Mouse (Mus musculus): ENCODE data around the gene Lysmd4. TPM values are rescaled to one million over a fixed set of nuclear protein-coding genes. Genes with fewer than 3 reads are reported as not detected.

Lysmd4 gene
- polyA plus RNA-seq, 1 experiment = 0.12 TPM

GRCm38 (mm10) chr7:67296419-67296818 is 74.1 kb downstream of the Lysmd4 start:
- Histone ChIP-seq H3K4me3 (replicated peaks) (no peak overlapping the region), H3K36me3 (ENCODE audit: control insufficient read depth) (no peaks in the 10 kb centered on the region; the same call in 1 of the 2 replicates), H3K9me3 (ENCODE audit: control insufficient read depth, low read length) (no peaks in the 10 kb centered on the region), H3K27me3 (ENCODE audit: control insufficient read depth) (no peaks in the 10 kb centered on the region), H3K4me1 (ENCODE audit: control insufficient read depth) (no peaks in the 10 kb centered on the region)
- TF ChIP-seq TAL1 (IDR thresholded peaks at IDR 0.05; ENCODE audit: low read length) = no peak
- TF ChIP-seq GATA1 (IDR thresholded peaks at IDR 0.05; ENCODE audit: low read length) = peak; percentile 60

GRCm38 (mm10) chr7:67304937-67305336 is 82.6 kb downstream of the Lysmd4 start:
- H3K4me3 ChIP-seq (replicated peaks) = no peak overlapping the region
- TF ChIP-seq GATA1 (IDR thresholded peaks at IDR 0.05; ENCODE audit: low read length) (no peak), TAL1 (IDR thresholded peaks at IDR 0.05; ENCODE audit: low read length) (no peak)
- no peaks in the 10 kb centered on the region; the same call in none of the 2 replicates for H3K36me3 ChIP-seq (ENCODE audit: control insufficient read depth)
- H3K9me3 ChIP-seq (ENCODE audit: control insufficient read depth, low read length) = no peaks in the 10 kb centered on the region
- H3K27me3 ChIP-seq (ENCODE audit: control insufficient read depth) = no peaks in the 10 kb centered on the region
- no peaks in the 10 kb centered on the region for H3K4me1 ChIP-seq (ENCODE audit: control insufficient read depth)

- TF ChIP-seq TAL1 (IDR thresholded peaks at IDR 0.05; ENCODE audit: low read length) = no peak
- no peak for TF ChIP-seq GATA1 (IDR thresholded peaks at IDR 0.05; ENCODE audit: low read length)
- Histone ChIP-seq H3K4me1 (ENCODE audit: control insufficient read depth) (no peaks in the 10 kb centered on the region), H3K9me3 (ENCODE audit: control insufficient read depth, low read length) (no peaks in the 10 kb centered on the region)
Observed at GRCm38 (mm10) chr7:67307078-67307477, 84.7 kb downstream of the Lysmd4 start.

GRCm38 (mm10) chr7:67308102-67308501 is 85.8 kb downstream of the Lysmd4 start:
- no peaks in the 10 kb centered on the region; the same call in 1 of the 2 replicates for H3K4me1 ChIP-seq (ENCODE audit: control insufficient read depth)
- H3K27me3 ChIP-seq (ENCODE audit: control insufficient read depth) = no peaks in the 10 kb centered on the region
- TF ChIP-seq TAL1 (IDR thresholded peaks at IDR 0.05; ENCODE audit: low read length) (no peak), GATA1 (IDR thresholded peaks at IDR 0.05; ENCODE audit: low read length) (no peak)
- H3K9me3 ChIP-seq (ENCODE audit: control insufficient read depth, low read length) = no peaks in the 10 kb centered on the region
- H3K36me3 ChIP-seq (ENCODE audit: control insufficient read depth) = peaks cover 4% of the 10 kb centered on the region
- H3K4me3 ChIP-seq (replicated peaks) = no peak overlapping the region

More at GRCm38 (mm10) chr7:67307078-67307477, 84.7 kb downstream of the Lysmd4 start:
- peaks cover 4% of the 10 kb centered on the region for H3K36me3 ChIP-seq (ENCODE audit: control insufficient read depth)
- H3K4me3 ChIP-seq (replicated peaks) = no peak overlapping the region
- no peaks in the 10 kb centered on the region for H3K27me3 ChIP-seq (ENCODE audit: control insufficient read depth)

- Histone ChIP-seq H3K27me3 (ENCODE audit: control insufficient read depth) (no peaks in the 10 kb centered on the region), H3K4me1 (ENCODE audit: control insufficient read depth) (peaks cover 8% of the 10 kb centered on the region)
Observed at GRCm38 (mm10) chr7:67310151-67310550, 87.8 kb downstream of the Lysmd4 start.

GRCm38 (mm10) chr7:67313200-67313599 is 90.9 kb downstream of the Lysmd4 start:
- H3K4me1 ChIP-seq (ENCODE audit: control insufficient read depth) = peaks cover 8% of the 10 kb centered on the region
- no peaks in the 10 kb centered on the region for H3K9me3 ChIP-seq (ENCODE audit: control insufficient read depth, low read length)
- TF ChIP-seq GATA1 (IDR thresholded peaks at IDR 0.05; ENCODE audit: low read length) = no peak
- TF ChIP-seq TAL1 (IDR thresholded peaks at IDR 0.05; ENCODE audit: low read length) = no peak
- H3K4me3 ChIP-seq (replicated peaks) = no peak overlapping the region
- H3K27me3 ChIP-seq (ENCODE audit: control insufficient read depth) = no peaks in the 10 kb centered on the region
- H3K36me3 ChIP-seq (ENCODE audit: control insufficient read depth) = peaks cover 4% of the 10 kb centered on the region

More at GRCm38 (mm10) chr7:67310151-67310550, 87.8 kb downstream of the Lysmd4 start:
- Histone ChIP-seq H3K36me3 (ENCODE audit: control insufficient read depth) (peaks cover 4% of the 10 kb centered on the region), H3K9me3 (ENCODE audit: control insufficient read depth, low read length) (no peaks in the 10 kb centered on the region), H3K4me3 (replicated peaks) (no peak overlapping the region)
- no peak for TF ChIP-seq GATA1 (IDR thresholded peaks at IDR 0.05; ENCODE audit: low read length)
- no peak for TF ChIP-seq TAL1 (IDR thresholded peaks at IDR 0.05; ENCODE audit: low read length)

GRCm38 (mm10) chr7:67318697-67319096 is 96.4 kb downstream of the Lysmd4 start:
- H3K27me3 ChIP-seq (ENCODE audit: control insufficient read depth) = no peaks in the 10 kb centered on the region
- H3K36me3 ChIP-seq (ENCODE audit: control insufficient read depth) = no peaks in the 10 kb centered on the region
- H3K4me3 ChIP-seq (replicated peaks) = no peak overlapping the region
- peaks cover 2% of the 10 kb centered on the region for H3K4me1 ChIP-seq (ENCODE audit: control insufficient read depth)
- TF ChIP-seq TAL1 (IDR thresholded peaks at IDR 0.05; ENCODE audit: low read length) = no peak
- TF ChIP-seq GATA1 (IDR thresholded peaks at IDR 0.05; ENCODE audit: low read length) = no peak
- no peaks in the 10 kb centered on the region for H3K9me3 ChIP-seq (ENCODE audit: control insufficient read depth, low read length)

- no peak overlapping the region for H3K4me3 ChIP-seq (replicated peaks)
- H3K9me3 ChIP-seq (ENCODE audit: control insufficient read depth, low read length) = no peaks in the 10 kb centered on the region
- no peaks in the 10 kb centered on the region for H3K4me1 ChIP-seq (ENCODE audit: control insufficient read depth)
- TF ChIP-seq TAL1 (IDR thresholded peaks at IDR 0.05; ENCODE audit: low read length) (no peak), GATA1 (IDR thresholded peaks at IDR 0.05; ENCODE audit: low read length) (no peak)
- H3K27me3 ChIP-seq (ENCODE audit: control insufficient read depth) = no peaks in the 10 kb centered on the region
- H3K36me3 ChIP-seq (ENCODE audit: control insufficient read depth) = no peaks in the 10 kb centered on the region
Observed at GRCm38 (mm10) chr7:67320359-67320758, 98.0 kb downstream of the Lysmd4 start.

GRCm38 (mm10) chr7:67342067-67342625 is 119.8 kb downstream of the Lysmd4 start:
- H3K36me3 ChIP-seq (ENCODE audit: control insufficient read depth) = peaks cover 2% of the 10 kb centered on the region
- no peaks in the 10 kb centered on the region for H3K9me3 ChIP-seq (ENCODE audit: control insufficient read depth, low read length)
- H3K27me3 ChIP-seq (ENCODE audit: control insufficient read depth) = no peaks in the 10 kb centered on the region
- H3K4me1 ChIP-seq (ENCODE audit: control insufficient read depth) = peaks cover 6% of the 10 kb centered on the region
- TF ChIP-seq GATA1 (IDR thresholded peaks at IDR 0.05; ENCODE audit: low read length) = no peak
- no peak for TF ChIP-seq TAL1 (IDR thresholded peaks at IDR 0.05; ENCODE audit: low read length)
- no peak overlapping the region for H3K4me3 ChIP-seq (replicated peaks)

- Histone ChIP-seq H3K27me3 (ENCODE audit: control insufficient read depth) (no peaks in the 10 kb centered on the region), H3K4me3 (replicated peaks) (no peak overlapping the region)
- no peak for TF ChIP-seq GATA1 (IDR thresholded peaks at IDR 0.05; ENCODE audit: low read length)
- no peak for TF ChIP-seq TAL1 (IDR thresholded peaks at IDR 0.05; ENCODE audit: low read length)
Observed at GRCm38 (mm10) chr7:67344443-67344842, 122.1 kb downstream of the Lysmd4 start.

More at GRCm38 (mm10) chr7:67344443-67344842, 122.1 kb downstream of the Lysmd4 start:
- Histone ChIP-seq H3K9me3 (ENCODE audit: control insufficient read depth, low read length) (no peaks in the 10 kb centered on the region), H3K4me1 (ENCODE audit: control insufficient read depth) (peaks cover 6% of the 10 kb centered on the region), H3K36me3 (ENCODE audit: control insufficient read depth) (peaks cover 2% of the 10 kb centered on the region)
